Mouse (Mus musculus) kidney, adult 11 months (tissue): ENCODE data around the gene Arhgap9.

Experiments
- DNase-seq: peaks from one replicate; pipeline ENCODE4 v3.0.0; 2022

Gene Arhgap9

DNA sequence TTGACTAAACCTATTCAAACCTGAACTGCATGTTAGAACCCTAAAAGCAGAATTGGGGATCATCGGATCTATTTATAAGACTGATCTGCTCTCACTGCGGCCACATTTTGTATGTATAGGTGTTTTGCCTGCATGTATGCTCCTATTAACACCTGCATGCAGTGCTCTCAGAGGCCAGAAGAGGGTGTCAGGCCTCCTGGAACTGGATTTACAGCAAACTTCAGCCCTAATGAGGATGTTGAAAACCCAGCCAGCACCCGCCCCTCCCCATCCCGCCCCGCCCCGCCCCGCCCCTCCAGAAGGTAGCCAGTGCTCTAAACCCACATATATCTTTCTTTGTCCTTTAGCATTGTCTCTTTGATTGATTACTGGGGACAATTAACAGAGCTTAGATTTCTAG is 2.7 kb downstream of the Arhgap9 start:
- peak; percentile 53 for DNase-seq

DNA sequence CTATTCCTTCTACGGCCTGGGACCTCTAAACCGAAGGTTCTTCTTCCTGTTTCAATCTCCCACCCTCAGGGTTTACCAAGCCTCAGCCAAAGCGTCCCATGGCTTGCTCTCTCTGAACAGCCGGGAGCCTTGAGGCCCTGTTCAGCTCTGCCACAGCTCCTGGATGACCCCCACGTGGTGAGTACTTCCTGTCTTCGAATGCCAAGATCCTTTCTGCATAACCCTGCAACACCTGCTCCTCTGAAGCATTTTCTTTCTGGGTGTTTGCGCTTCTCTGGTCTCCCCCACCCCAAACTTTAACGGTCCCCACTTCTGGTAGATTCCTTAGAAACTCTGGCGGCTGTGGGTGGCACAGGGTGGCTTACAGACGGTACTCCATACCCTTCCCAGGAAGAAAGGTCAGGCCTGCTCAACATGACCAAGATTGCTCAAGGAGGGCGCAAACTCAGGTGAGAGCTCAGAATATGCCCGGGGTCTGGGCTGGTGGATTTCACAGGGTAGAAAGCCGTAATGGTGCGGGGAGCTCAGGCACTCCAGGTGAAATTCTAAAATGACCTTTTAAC is 3.8 kb downstream of the Arhgap9 start:
- no peak for DNase-seq

DNA sequence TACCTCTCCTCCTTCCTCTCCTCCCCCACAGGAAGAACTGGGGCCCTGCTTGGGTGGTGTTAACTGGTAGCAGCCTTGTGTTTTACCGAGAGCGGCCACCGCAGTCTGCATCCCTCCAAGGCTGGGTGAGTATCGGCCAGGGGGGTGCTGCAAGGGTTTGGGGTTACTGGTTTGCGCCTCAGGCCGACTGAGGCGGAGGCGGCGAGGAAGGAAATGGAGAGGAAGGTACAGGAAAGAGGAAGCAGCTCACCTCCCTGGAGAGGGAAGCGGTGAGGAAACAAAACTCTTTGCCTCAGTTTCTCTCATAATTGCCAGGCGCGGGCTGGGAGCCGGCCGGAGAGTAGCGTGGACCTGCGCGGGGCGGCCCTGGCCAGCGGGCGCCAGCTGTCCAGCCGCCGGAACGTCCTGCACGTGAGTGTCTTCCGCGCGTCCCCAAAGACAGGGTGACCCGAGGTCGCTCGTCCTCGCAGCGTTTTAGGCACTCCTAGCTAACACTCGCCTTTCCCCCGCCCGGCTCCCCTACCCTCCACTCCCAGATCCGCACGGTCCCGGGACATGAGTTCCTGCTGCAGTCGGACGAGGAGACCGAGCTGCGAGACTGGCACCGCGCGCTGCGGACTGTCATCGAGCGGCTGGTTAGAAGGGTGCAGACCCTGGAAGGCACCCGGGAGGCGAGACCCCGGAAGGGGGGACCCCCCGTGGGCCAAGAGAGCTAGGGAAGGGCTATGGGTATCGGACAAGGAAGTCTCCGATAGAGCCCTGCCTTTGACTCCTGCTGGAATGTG is 4.4 kb downstream of the Arhgap9 start:
- DNase-seq: no peak

DNA sequence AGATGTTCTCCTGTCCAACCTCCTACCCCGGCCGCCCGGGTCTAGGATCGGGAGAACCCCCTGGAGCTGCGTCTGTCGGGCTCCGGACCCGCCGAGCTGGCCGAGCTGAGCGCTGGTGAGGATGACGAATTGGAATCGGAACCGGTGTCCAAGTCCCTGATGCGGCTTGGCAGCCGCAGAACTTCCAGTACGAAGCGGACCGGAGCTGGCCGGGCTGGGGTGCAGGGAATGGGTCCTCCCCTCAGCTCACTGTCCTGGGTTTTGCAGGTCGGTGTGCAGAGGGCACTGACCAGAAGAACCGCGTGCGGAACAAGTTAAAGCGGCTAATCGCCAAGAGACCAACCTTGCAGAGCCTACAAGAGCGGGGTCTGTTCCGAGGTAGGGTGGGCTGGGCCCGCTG is 5.1 kb downstream of the Arhgap9 start:
- no peak for DNase-seq

DNA sequence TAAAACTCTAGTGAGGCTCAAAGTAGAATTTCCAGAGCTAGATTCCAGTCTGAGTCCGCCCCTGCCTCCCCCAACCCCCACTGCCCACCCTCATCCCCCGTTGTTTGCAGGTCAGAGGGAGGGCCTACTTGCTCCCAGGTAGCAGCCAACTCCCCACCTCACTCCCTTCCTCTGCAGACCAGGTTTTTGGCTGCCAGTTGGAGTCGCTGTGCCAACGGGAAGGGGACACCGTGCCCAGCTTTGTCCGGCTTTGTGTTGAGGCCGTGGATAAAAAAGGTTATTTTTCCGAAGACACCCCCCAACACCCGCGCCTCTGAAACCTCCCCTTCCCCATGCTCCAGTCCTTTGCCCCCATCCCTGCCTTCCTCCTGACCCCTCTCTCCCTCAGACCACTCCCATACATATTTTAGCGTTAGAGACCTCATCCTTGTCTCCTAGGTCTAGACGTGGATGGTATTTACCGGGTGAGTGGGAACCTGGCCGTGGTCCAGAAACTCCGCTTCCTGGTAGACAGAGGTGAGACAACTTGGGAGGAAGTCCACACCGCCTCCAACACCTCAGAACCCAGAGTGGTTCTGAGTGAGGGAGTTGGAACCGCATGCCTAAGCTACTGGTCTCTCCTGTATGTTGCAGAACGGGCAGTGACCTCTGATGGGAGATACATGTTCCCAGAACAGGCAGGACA is 5.8 kb downstream of the Arhgap9 start:
- no peak for DNase-seq

DNA sequence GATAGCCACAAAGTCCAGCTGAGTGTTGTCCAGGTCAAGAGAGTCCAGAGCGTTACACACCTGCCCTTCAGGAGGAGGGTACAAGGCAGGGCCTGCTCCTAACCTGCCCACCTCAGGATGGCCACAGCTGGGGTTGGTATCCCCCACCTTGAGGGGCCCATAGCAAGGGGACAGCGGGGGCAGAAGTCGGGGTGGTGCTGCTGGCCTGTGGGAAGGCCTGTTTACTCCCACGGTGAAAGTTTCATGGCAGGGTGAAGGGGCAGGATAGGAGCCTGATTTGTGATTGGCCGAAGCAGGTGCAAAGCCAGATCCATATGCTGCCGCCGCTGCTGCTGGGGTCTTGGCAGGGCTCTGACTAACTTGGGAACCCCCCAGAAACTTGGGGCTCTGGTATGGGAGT is 8.4 kb downstream of the Arhgap9 start:
- no peak for DNase-seq

DNA sequence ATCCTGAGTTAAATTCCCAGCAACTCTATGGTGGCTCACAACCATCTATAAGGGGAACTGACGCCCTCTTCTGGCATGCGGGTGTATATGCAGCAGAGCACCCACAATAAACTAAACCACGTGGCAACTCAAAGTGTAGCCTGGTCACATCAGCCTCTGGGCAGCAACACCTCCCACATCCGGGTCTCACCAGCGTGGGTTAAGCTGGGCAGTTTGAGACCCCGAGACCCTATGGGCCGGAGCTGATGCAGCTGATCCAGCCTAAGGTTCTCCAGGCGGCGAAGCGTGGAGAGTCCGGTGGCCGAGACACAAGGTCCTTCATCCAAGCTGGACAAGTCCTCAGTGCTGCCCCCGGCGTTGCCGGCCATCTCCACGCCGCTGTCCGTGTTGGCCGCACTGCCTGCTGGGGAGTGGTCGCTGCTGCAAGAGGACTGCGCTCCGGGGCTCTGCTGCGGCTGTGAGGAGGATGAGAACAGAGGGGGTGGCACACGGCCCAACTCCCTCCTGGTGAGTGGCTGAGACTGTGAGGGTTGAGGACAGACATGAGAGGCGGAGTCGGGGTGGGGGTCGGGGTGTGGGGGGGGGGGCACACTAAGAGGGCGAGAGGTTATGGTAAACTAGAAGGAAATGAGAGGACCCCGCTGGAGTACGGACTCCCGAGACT is 10.6 kb downstream of the Arhgap9 start:
- DNase-seq: no peak

DNA sequence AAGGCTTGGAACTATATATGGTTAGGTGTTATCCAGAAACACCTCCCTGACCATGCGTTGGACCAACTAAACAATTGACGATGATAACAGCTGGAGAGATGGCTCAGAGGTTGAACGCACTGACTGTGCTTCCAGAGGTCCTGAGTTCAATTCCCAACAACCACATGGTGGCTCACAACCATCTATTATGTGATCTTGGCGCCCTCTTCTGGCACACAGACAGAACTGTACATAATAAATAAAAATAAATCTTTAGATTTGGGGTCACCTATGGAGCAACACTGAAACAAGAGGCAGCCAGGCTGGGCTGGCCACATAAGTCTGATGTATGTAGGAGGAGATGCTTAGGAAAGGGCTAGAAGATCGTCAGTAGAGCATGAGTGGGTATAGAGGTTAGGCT is 11.4 kb downstream of the Arhgap9 start:
- DNase-seq: no peak

DNA sequence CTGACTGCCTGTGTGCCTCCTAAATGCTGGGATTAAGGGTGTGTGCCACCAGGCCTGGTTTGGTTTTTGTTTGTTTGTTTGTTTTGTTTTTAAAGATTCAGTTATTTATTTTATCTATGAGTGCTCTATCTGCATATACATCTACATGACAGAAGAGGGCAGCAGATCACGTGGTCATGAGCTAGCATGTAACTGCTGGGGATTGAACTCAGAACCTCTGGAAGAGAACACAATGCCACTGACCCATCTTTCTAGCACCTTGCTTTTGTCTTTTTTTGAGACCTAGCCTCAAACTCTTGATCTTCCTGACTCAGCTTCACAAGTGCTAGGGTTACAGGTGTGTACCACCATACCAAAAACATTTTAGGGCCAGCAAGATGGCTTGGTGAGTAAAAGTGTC is 13.5 kb downstream of the Arhgap9 start:
- no peak for DNase-seq

DNA sequence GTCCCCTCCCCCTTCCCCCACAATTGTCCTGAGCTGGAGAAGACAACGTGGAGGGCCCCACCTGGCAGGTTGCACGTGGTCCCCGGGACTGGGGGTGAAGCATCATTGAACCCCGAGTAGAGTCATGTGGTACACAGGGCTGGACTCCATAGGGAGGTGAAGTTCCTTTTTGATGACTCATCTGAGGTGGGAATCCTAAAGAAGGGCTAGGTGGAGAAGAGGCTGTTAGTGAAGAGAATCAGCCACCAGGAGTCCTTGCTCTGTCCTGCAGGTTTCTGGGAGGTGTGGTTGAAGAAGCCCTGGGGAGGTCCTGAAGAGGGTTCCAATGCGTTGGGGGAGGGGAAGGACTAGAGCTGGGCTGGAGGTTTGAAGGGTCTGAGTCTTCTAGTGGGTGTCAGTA is 15.2 kb downstream of the Arhgap9 start:
- DNase-seq: no peak

DNA sequence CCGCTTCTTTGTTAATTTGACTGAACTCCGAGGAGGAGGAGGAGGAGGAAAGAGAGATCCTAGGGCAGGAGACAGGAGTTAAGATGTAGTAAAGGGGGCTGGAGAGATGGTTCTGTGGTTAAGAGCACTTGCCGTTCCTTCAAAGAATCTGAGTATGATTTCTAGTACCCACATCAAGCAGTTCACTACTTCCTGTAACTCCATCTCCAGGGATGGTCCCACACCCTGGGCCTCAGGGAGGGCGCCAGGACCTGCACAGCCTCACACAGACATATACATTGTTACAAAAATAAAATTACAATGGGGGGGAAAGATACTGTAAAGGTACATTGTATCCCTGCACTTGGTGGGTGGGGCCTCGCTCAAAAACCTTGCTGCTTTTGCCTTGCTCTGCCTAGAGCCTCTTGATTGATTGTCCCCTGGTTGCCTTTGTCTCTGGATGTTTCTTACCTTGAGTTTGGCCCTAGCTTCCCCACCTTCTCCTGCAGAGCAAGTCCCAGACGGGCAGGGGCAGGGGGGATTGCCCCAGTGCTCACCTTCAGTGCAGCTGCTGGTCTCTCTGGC is 15.9 kb downstream of the Arhgap9 start:
- DNase-seq: no peak

DNA sequence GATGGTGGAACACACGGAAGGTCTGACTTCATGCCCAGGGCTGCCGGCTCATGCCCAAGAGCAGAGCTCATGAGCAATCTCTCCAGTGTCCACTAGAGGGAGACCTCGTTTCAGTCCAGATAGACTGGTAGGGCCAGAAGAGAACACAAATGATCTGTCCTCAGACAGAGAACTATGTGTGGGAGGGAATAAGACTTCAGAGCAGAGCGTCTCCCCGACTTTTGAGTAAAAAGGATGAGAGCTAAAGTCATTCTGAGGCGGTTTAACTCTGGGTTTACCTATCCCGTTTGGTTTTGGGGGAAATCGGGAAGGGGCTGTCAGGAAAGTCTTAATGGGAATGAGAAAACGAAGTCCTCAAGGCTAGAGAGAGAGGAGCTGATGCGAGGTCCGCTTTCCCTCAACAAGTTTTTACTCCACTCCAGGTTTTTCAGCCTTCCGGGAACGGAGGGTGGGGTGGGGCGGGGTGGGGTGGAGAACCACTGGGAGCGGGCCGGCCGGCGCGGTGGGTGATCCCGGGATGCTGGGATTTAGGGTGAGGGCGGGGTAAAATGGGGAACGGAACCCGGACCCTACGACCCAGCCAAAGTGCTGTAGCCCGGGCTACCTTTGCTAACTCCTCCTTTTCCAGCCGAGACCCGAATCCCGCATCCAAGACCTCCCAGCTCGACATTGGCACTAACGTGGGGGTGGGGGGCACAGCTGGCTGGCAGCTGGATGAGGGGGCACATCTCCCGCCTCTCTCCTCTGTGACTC is 17.3 kb downstream of the Arhgap9 start:
- DNase-seq: peak; percentile 83

DNA sequence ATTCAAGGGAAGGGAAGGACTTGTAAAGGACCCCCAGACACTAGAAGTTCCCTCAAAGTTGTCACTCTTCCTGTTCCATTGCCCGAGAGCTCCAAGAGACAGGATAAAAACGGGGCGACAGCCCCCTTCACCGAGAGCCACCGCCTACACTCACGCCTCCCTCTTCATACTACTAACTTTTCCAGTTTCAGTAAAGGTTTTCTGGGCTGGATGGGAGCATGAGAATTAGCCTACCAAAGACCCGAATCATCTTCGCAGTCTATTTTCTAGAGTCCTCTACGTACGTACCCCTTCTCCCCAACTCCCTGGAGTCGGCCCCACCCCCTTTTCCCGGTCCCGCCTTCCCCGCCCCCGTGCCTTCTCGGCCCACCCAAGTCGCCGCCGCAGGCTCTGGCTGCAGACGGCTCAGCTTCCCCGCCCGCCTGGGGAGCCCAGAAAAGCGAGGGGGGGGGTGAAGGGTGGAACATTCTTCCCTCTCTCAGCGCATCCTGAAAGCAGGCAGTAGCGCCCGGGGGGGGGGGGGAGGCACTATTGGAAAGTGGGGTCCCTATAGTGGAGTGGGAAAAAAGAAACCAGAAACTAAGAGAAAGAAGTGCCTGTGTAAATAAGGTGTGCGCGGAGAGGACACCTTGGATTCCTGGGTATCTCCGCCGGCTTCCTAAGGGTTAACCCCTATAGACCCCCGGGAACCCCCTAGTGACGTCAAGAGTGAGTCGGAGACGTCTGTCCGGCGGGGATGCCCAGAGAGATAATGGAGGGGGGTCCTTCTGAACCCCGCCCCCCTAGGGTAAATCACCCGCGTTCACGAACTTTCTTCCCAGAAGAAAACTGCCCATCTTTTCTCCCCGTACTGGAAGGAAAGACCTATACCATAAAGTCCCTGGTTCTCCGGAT is 18.2 kb downstream of the Arhgap9 start:
- DNase-seq: no peak

DNA sequence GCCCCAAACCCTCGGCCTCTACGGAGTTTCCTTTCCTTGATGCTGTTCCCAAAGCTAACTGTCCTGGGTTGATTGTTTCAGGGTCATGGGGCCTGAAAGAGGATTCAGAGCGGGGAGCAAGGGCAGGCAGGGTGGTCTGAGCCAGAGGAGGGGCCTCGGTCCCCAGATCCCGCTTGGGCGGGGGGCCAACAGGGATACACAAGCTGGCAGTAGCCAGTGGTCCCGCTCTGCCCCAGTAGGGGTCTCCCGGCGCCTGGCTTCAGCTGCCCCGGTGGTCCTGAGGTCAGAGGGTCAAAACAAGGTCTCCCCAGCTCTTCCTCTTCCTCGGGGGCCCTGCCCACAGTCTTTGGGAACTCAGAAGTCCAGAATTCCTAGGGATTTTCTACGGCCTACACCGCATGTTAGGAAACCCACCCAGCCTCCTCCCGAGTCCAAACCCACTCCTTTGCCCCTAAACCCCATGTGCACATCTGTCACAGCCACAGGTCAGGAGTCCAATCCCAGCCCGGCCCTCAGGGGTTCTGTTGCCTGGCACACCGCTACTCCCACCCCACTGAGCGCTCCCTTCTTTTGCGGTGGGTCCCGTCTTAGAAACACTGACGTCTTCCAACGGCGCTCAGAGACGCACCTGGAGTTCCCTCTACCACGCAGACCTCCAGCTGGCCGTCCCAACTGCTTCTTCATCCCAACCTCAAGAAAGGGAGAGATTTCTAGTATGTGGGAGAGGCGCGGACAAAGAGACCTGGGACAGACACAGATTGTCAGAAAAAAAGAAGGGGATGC is 19.0 kb downstream of the Arhgap9 start:
- no peak for DNase-seq

DNA sequence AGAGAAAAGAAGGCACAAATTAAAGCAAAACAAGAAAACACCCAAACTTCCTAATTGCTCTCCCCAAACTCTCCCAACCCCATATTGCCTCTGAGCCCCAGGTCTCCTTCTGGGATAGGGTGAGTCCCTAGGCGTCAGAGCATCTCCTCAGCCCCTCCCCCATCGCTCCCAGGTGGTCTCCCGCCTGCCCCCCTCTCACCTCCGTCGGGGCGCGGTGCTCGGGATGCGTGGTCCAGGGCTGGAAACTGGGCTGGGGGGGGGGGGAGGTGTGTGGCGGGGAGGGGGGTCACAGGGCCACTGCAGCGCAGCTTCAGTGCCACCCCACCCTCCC is 19.6 kb downstream of the Arhgap9 start:
- no peak for DNase-seq

DNA sequence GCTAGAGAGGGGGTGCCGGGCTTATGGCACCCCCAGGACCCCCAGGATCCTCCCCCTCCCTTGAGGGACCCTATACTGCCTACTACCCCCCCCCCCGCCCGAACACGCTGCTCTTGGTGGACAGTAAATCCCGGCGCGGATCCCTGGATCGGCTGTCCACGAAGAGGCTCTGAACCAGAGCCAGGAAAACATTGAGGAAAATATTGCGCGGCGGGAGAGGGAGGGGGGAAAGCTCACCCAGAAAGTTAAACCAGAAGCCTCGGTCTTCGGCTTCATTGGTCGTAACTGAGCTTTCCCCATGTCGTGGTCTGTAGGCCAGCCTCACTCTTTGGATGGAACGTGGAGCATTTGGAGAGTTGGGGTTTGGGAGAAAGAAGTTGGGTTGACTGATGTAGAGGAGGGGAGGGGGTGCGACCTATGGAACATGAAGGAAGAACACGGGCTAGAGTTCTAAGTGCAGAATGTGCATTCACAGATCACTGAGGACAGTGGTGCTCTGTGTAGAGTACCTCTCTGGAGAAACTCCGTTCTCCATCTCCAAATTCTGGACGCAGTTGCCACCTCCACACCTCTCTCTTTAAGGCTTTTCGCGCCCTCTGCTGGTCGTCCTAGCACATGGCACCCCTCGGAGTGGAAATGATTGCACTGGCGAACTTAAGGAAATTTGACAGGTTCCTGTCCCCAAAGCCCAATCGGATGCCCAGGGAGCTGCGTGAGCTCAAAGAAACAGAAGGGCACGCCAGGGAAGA is 20.3 kb downstream of the Arhgap9 start, which contains the start of gene Gli1:
TSS of gene Gli1 (minus strand) at position 84 of the 749 bp plus-strand sequence.
- peak; percentile 68 for DNase-seq

DNA sequence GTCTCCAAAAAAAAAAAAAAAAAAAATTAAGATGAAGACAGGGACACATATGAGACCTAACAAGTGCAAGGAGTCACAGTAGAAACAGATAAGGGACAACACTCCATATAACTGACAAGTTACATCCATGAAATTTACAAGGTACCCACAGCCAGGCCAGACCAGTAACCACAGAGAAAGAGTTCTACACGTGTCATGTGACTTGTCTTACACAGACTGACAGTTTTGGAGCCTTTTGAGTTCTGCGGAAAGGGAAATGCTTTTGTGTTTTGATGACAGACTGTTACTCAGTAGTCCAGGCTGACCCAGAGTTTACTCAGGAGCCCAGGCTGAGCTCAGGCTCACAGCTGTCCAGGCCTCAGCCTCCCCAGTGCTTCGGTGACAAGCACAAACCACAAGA is 21.3 kb downstream of the Arhgap9 start:
- no peak for DNase-seq

DNA sequence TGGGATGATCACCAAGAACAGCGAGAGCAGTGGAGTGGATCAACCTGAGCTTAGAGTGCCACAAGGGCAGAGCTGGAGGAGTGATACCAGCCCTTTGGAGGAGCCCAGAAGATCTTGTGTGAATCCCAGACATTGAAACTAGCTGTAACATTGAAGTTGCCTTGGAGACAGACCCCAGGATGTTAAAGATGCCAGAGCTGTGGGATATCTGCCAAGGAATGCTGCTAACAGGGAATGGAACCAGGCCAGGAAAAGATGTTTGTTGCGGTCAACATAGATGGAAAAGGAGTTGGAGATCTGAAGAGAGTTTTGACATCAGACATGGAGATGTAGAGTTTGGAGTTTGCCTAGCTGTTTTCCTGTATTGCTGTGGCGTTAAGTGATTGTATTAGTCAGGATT is 24.4 kb downstream of the Arhgap9 start:
- no peak for DNase-seq

DNA sequence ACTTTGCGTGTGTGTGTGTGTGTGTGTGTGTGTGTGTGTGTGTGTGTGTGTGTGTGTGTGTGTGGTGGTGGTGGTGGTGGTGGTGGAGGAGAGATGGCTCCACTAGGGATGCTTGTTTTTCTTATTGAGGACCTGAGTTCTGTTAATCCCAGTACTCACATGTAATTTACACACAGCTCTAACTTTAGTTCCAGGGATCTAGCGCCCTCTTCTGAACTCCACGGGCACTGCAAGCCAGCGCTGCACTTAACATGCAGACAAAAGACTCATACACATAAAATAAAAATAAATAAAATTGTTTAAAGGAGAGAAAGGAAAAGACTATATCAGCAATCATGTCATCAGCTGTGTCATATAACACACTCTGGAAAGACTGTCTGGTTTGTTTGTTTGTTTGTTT is 27.2 kb downstream of the Arhgap9 start:
- DNase-seq: no peak

DNA sequence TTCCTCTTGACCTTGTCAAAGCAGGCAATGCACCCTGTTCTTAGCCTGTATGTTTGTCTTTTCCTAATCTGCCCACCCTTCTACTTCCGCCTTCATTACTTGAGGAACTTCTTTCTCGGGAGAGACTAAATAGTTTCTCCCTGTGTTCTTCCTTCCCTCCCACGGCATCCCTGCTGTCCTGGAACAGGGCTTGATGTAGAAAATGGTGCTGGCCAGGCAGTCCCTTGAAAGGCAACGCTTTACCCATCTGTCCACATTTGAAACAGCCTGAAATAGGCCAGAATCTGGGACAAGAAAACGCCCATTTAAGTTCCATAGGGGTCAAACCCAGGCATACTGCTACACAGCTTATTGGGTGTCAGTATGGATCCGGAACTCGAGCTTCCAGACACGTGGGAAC is 28.0 kb downstream of the Arhgap9 start:
- no peak for DNase-seq
